Mouse (Mus musculus): Measurements from ENCODE around the gene Naa30. TPM values are rescaled to one million over a fixed set of nuclear protein-coding genes. Genes with fewer than 3 reads are reported as not detected.

The Naa30 gene
- 13.0 and 13.6 TPM in 2 replicates for polyA plus RNA-seq (2014; fragmentation: Nextera tagmentation; extraction: Ambion mirVana)

DNA sequence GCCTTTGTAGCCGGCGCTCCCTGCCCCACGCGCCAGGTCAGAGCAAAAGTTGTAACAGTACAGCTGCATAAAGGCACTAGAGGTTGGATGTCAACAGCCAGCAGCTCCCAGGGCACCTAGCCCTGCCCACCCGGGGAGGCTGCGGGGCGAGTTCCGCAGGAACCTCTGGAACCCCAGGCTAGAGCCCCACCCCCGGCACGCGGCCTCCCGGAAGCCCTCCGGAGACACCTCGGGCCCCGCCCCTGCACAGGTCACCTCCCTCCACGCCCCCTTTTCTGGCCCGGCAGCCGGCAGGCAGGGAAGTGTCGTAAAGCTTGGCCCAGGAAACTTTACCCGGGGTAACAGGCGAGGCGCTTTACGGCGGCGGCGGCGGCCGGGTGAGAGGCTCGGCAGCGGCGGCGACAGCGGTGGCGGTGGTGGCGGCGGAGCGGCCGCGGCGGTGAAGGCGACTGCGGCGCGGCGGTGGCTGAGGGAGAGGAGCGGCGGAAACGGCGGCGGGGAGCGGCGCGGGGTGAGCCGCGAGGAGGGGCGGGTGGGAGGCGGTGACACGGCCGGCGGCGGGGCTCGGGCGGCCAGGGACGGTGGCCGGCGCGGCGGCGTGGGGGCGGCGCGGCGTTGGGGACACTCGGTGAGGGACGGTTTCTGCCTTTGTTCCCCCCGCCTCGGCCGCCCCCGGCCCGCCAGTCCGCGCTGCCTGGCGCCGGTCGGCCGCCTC is at the start of gene Naa30:
Gene Naa30, plus strand, starts transcription at position 360 of the 715 bp plus-strand sequence.
- Histone ChIP-seq H3K36me3 (ENCODE audit: control insufficient read depth, insufficient read depth, low read length) (peaks cover 14% of the 10 kb centered on the region), H3K9me3 (ENCODE audit: control insufficient read depth, low read length) (no peaks in the 10 kb centered on the region), H3K4me1 (ENCODE audit: control insufficient read depth in 2 of 2, insufficient read depth in 2 of 2, low read length in 2 of 2) (peaks cover 5 to 27% of the 10 kb centered on the region in 2 experiments), H3K9ac (ENCODE audit: low read length) (peak within 1 kb of the TSS; percentile 95), H3K27me3 (ENCODE audit: control insufficient read depth, insufficient read depth, low read length) (no peaks in the 10 kb centered on the region), H3K27ac (replicated peaks in 1 of 2; ENCODE audit: control insufficient read depth in 1 of 2, insufficient read depth in 1 of 2, low read depth in 2 of 2, low read length in 2 of 2) (peak within 1 kb of the TSS; percentile 79 to 87), H3K4me2 (ENCODE audit: low read length) (peak within 1 kb of the TSS; percentile 92), H3K4me3 (ENCODE audit: control insufficient read depth in 1 of 2, insufficient read depth in 1 of 2, low read depth in 1 of 2, low read length in 2 of 2) (peak within 1 kb of the TSS; percentile 72 to 96)
- 0% methylated on average over 22 of the region's 86 CpGs for WGBS
- peak; percentile 95 for ATAC-seq (ENCODE audit: insufficient number of reproducible peaks, insufficient read depth, low FRiP score, low read depth)

GRCm38 (mm10) chr14:49127162-49127779 is 44.8 kb upstream of the Naa30 start:
- Histone ChIP-seq H3K4me3 (ENCODE audit: control insufficient read depth in 1 of 2, insufficient read depth in 1 of 2, low read depth in 1 of 2, low read length in 2 of 2) (no peak overlapping the region), H3K27ac (replicated peaks in 1 of 2; ENCODE audit: control insufficient read depth in 1 of 2, insufficient read depth in 1 of 2, low read depth in 2 of 2, low read length in 2 of 2) (no peak overlapping the region), H3K4me1 (ENCODE audit: control insufficient read depth in 2 of 2, insufficient read depth in 2 of 2, low read length in 2 of 2) (no peaks in the 10 kb centered on the region), H3K27me3 (ENCODE audit: control insufficient read depth, insufficient read depth, low read length) (no peaks in the 10 kb centered on the region), H3K9me3 (ENCODE audit: control insufficient read depth, low read length) (no peaks in the 10 kb centered on the region), H3K9ac (ENCODE audit: low read length) (no peak overlapping the region), H3K36me3 (ENCODE audit: control insufficient read depth, insufficient read depth, low read length) (no peaks in the 10 kb centered on the region), H3K4me2 (ENCODE audit: low read length) (no peak overlapping the region)
- ATAC-seq (ENCODE audit: insufficient number of reproducible peaks, insufficient read depth, low FRiP score, low read depth): no peak
- 78% methylated on average over 23 of the region's 23 CpGs for WGBS

- no peak for ATAC-seq (ENCODE audit: insufficient number of reproducible peaks, insufficient read depth, low FRiP score, low read depth)
- no peaks in the 10 kb centered on the region for H3K9me3 ChIP-seq (ENCODE audit: control insufficient read depth, low read length)
- H3K4me1 ChIP-seq (ENCODE audit: control insufficient read depth in 2 of 2, insufficient read depth in 2 of 2, low read length in 2 of 2): no peaks in the 10 kb centered on the region
- no peak overlapping the region for H3K27ac ChIP-seq (replicated peaks in 1 of 2; ENCODE audit: control insufficient read depth in 1 of 2, insufficient read depth in 1 of 2, low read depth in 2 of 2, low read length in 2 of 2)
- H3K36me3 ChIP-seq (ENCODE audit: control insufficient read depth, insufficient read depth, low read length): no peaks in the 10 kb centered on the region
- H3K27me3 ChIP-seq (ENCODE audit: control insufficient read depth, insufficient read depth, low read length): no peaks in the 10 kb centered on the region
- no peak overlapping the region for H3K4me2 ChIP-seq (ENCODE audit: low read length)
- H3K9ac ChIP-seq (ENCODE audit: low read length): no peak overlapping the region
- H3K4me3 ChIP-seq (ENCODE audit: control insufficient read depth in 1 of 2, insufficient read depth in 1 of 2, low read depth in 1 of 2, low read length in 2 of 2): no peak overlapping the region
- 57% methylated on average over 10 of the region's 10 CpGs for WGBS
Observed at GRCm38 (mm10) chr14:49128544-49129263, 43.3 kb upstream of the Naa30 start.

GRCm38 (mm10) chr14:49132391-49132790 is 39.6 kb upstream of the Naa30 start:
- Histone ChIP-seq H3K27me3 (ENCODE audit: control insufficient read depth, insufficient read depth, low read length) (no peaks in the 10 kb centered on the region), H3K27ac (replicated peaks in 1 of 2; ENCODE audit: control insufficient read depth in 1 of 2, insufficient read depth in 1 of 2, low read depth in 2 of 2, low read length in 2 of 2) (no peak overlapping the region), H3K9me3 (ENCODE audit: control insufficient read depth, low read length) (no peaks in the 10 kb centered on the region), H3K36me3 (ENCODE audit: control insufficient read depth, insufficient read depth, low read length) (no peaks in the 10 kb centered on the region), H3K4me1 (ENCODE audit: control insufficient read depth in 2 of 2, insufficient read depth in 2 of 2, low read length in 2 of 2) (no peaks in the 10 kb centered on the region), H3K4me3 (ENCODE audit: control insufficient read depth in 1 of 2, insufficient read depth in 1 of 2, low read depth in 1 of 2, low read length in 2 of 2) (no peak overlapping the region), H3K9ac (ENCODE audit: low read length) (no peak overlapping the region), H3K4me2 (ENCODE audit: low read length) (no peak overlapping the region)
- WGBS: 77% methylated on average over 3 of the region's 3 CpGs
- no peak for ATAC-seq (ENCODE audit: insufficient number of reproducible peaks, insufficient read depth, low FRiP score, low read depth)

DNA sequence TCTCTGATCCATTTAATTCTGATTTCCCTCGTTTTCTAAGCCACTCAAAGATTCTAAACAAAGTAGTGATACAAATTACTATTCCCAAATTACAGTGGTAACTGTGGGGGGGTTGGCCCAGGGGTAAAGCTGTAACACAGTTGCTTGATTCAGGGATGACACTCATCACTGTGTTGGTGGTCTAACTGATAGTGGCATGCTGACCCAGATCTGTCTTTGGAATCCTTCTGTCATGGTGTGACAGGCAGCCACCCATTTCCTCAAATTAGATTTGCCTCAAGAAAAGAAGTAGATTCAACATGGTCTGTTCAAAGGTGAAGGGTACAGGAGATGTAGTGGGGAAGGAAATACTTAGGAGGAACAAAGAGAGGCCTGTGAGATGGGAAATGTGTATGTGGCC is 33.9 kb upstream of the Naa30 start:
- whole genome bisulfite sequencing: 45% methylated on average over 1 of the region's 1 CpGs
- no peaks in the 10 kb centered on the region for H3K36me3 ChIP-seq (ENCODE audit: control insufficient read depth, insufficient read depth, low read length)
- H3K4me1 ChIP-seq (ENCODE audit: control insufficient read depth in 2 of 2, insufficient read depth in 2 of 2, low read length in 2 of 2): no peaks in the 10 kb centered on the region
- H3K27ac ChIP-seq (replicated peaks in 1 of 2; ENCODE audit: control insufficient read depth in 1 of 2, insufficient read depth in 1 of 2, low read depth in 2 of 2, low read length in 2 of 2): no peak overlapping the region
- no peak overlapping the region for H3K4me2 ChIP-seq (ENCODE audit: low read length)
- no peak overlapping the region for H3K4me3 ChIP-seq (ENCODE audit: control insufficient read depth in 1 of 2, insufficient read depth in 1 of 2, low read depth in 1 of 2, low read length in 2 of 2)
- ATAC-seq (ENCODE audit: insufficient number of reproducible peaks, insufficient read depth, low FRiP score, low read depth): no peak
- no peaks in the 10 kb centered on the region for H3K27me3 ChIP-seq (ENCODE audit: control insufficient read depth, insufficient read depth, low read length)
- no peak overlapping the region for H3K9ac ChIP-seq (ENCODE audit: low read length)
- no peaks in the 10 kb centered on the region for H3K9me3 ChIP-seq (ENCODE audit: control insufficient read depth, low read length)

DNA sequence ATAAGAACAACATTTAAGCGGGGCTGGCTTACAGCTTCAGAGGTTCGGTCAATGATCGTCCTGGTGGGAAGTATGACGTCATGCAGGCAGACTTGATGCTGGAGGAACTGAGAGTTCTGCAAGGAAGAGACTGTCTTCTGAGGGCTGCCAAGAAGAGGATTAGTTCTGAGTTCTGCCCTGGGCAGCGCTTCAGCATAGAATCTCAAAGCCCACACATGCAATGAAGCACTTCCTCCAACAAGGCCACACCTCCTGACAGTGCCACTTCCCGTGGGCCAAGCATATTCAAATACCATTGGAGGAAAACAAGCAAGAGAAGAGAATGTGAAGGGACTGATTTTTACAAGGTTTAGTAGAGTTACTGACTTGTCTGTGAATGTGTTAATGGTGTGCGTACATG is 31.3 kb upstream of the Naa30 start:
- Histone ChIP-seq H3K27ac (replicated peaks in 1 of 2; ENCODE audit: control insufficient read depth in 1 of 2, insufficient read depth in 1 of 2, low read depth in 2 of 2, low read length in 2 of 2) (no peak overlapping the region), H3K4me1 (ENCODE audit: control insufficient read depth in 2 of 2, insufficient read depth in 2 of 2, low read length in 2 of 2) (no peaks in the 10 kb centered on the region), H3K27me3 (ENCODE audit: control insufficient read depth, insufficient read depth, low read length) (no peaks in the 10 kb centered on the region), H3K4me3 (ENCODE audit: control insufficient read depth in 1 of 2, insufficient read depth in 1 of 2, low read depth in 1 of 2, low read length in 2 of 2) (no peak overlapping the region), H3K9me3 (ENCODE audit: control insufficient read depth, low read length) (no peaks in the 10 kb centered on the region), H3K36me3 (ENCODE audit: control insufficient read depth, insufficient read depth, low read length) (no peaks in the 10 kb centered on the region), H3K9ac (ENCODE audit: low read length) (no peak overlapping the region), H3K4me2 (ENCODE audit: low read length) (no peak overlapping the region)
- no peak for ATAC-seq (ENCODE audit: insufficient number of reproducible peaks, insufficient read depth, low FRiP score, low read depth)
- WGBS: 86% methylated on average over 7 of the region's 7 CpGs

- Histone ChIP-seq H3K27me3 (ENCODE audit: control insufficient read depth, insufficient read depth, low read length) (no peaks in the 10 kb centered on the region), H3K9ac (ENCODE audit: low read length) (no peak overlapping the region), H3K9me3 (ENCODE audit: control insufficient read depth, low read length) (no peaks in the 10 kb centered on the region), H3K27ac (replicated peaks in 1 of 2; ENCODE audit: control insufficient read depth in 1 of 2, insufficient read depth in 1 of 2, low read depth in 2 of 2, low read length in 2 of 2) (no peak overlapping the region), H3K4me3 (ENCODE audit: control insufficient read depth in 1 of 2, insufficient read depth in 1 of 2, low read depth in 1 of 2, low read length in 2 of 2) (no peak overlapping the region), H3K4me2 (ENCODE audit: low read length) (no peak overlapping the region), H3K4me1 (ENCODE audit: control insufficient read depth in 2 of 2, insufficient read depth in 2 of 2, low read length in 2 of 2) (no peaks in the 10 kb centered on the region), H3K36me3 (ENCODE audit: control insufficient read depth, insufficient read depth, low read length) (no peaks in the 10 kb centered on the region)
- no peak for ATAC-seq (ENCODE audit: insufficient number of reproducible peaks, insufficient read depth, low FRiP score, low read depth)
- 28% methylated on average over 7 of the region's 7 CpGs for WGBS
Observed at GRCm38 (mm10) chr14:49153801-49154200, 18.2 kb upstream of the Naa30 start.

All from heart, embryonic 14.5 days (tissue).